32 mouse cellular contexts compared by ENCODE assay signal in genomic region chrX:11863106-11863505, GRCm38 (mm10).
"Had no signal": no experiment of that assay in that cellular context is flagged by ENCODE, and none has a peak within 500 bp of the region (broad histone marks: within the 10 kb centered on the region; RNA-seq: fewer than 3 reads in every experiment).

No protein-coding gene starts in this region.

- H3K4me1 ChIP-seq: intestine, embryonic 15.5 days had no signal

- DNase-seq: heart, postnatal 10 days; heart, postnatal 14 days; heart, postnatal 36 days; heart, postnatal 4 days; kidney, adult 11 months; kidney, adult 18-20 months; kidney, adult 2 months; kidney, adult 8-10 months; kidney, adult 9 months; kidney, postnatal 10 days; kidney, postnatal 14 days; kidney, postnatal 25 days; kidney, postnatal 36 days; kidney, postnatal 4 days; layer of hippocampus, adult 9-11 months; layer of hippocampus, postnatal 36 days had no signal

- H3K4me3 ChIP-seq: heart, embryonic 15.5 days; hindbrain, embryonic 10.5 days; hindbrain, embryonic 12.5 days; hindbrain, embryonic 13.5 days; hindbrain, embryonic 15.5 days; intestine, embryonic 15.5 days; kidney, embryonic 15.5 days; layer of hippocampus, adult 2 months; left cerebral cortex, adult 2 months had no signal

- ATAC-seq: hindbrain, embryonic 16.5 days; hindbrain, postnatal 0 days; inflammation-experienced regulatory T-cells, adult 6 months; intestine, embryonic 15.5 days; intestine, embryonic 16.5 days; intestine, postnatal 0 days had no signal

- H3K9ac ChIP-seq: heart, embryonic 15.5 days; hindbrain, embryonic 12.5 days; hindbrain, embryonic 13.5 days; hindbrain, embryonic 14.5 days; hindbrain, embryonic 15.5 days; intestine, embryonic 15.5 days; kidney, embryonic 15.5 days had no signal

- H3K4me2 ChIP-seq: heart, embryonic 15.5 days; hindbrain, embryonic 12.5 days; hindbrain, embryonic 13.5 days; hindbrain, embryonic 14.5 days; hindbrain, embryonic 15.5 days; intestine, embryonic 15.5 days; kidney, embryonic 15.5 days had no signal

- H3K27ac ChIP-seq: heart, embryonic 15.5 days; hindbrain, embryonic 10.5 days; hindbrain, embryonic 12.5 days; hindbrain, embryonic 13.5 days; hindbrain, embryonic 14.5 days; hindbrain, embryonic 15.5 days; hindbrain, postnatal 0 days; intestine, embryonic 15.5 days; kidney, embryonic 15.5 days; kidney, postnatal 0 days; layer of hippocampus, adult 2 months; left cerebral cortex, adult 2 months had no signal

- H3K36me3 ChIP-seq: heart, embryonic 15.5 days; hindbrain, embryonic 10.5 days; hindbrain, embryonic 12.5 days; hindbrain, embryonic 13.5 days; hindbrain, embryonic 15.5 days; intestine, embryonic 15.5 days; kidney, embryonic 15.5 days had no signal

- H3K9me3 ChIP-seq: heart, embryonic 15.5 days; hindbrain, embryonic 10.5 days; hindbrain, embryonic 12.5 days; hindbrain, embryonic 13.5 days; hindbrain, embryonic 15.5 days; intestine, embryonic 15.5 days; kidney, embryonic 15.5 days had no signal
